Mouse (Mus musculus) myocyte (in vitro differentiated cells): Measurements from ENCODE around the gene Zc2hc1b. TPM values are rescaled to one million over a fixed set of nuclear protein-coding genes. Genes with fewer than 3 reads are reported as not detected.

Experiments used
- H3K27me3 ChIP-seq: one replicate; pipeline ENCODE4 v1.6.1; 2011; ENCODE audit not compliant: control insufficient read depth, insufficient read depth, insufficient read length
- H3K36me3 ChIP-seq: one replicate; pipeline ENCODE4 v1.6.1; 2011; ENCODE audit not compliant: control insufficient read depth, insufficient read depth
- H3K4me2 ChIP-seq: one replicate; pipeline ENCODE4 v1.6.1; 2011; ENCODE audit warnings: low read depth, control low read depth
- H3K4me3 ChIP-seq: one replicate; pipeline ENCODE4 v1.5.1; 2011; ENCODE audit warnings: mild to moderate bottlenecking, control low read depth, moderate library complexity
- H3K79me2 ChIP-seq: one replicate; pipeline ENCODE4 v1.6.1; 2011; ENCODE audit not compliant: control insufficient read depth, insufficient read depth
- H3ac ChIP-seq: one replicate; pipeline ENCODE4 v1.6.1; 2011; ENCODE audit not compliant: control insufficient read depth, insufficient read length
- CEBPB ChIP-seq: IDR thresholded peaks from 2 replicates; pipeline ENCODE4 v1.6.1; 2011; ENCODE audit warnings: mild to moderate bottlenecking, moderate library complexity; ENCODE audit not compliant: poor library complexity, insufficient read depth, severe bottlenecking
- E2F4 ChIP-seq: IDR thresholded peaks from one replicate; pipeline ENCODE4 v1.6.1; 2011; ENCODE audit warnings: mild to moderate bottlenecking, control low read depth, moderate library complexity; ENCODE audit not compliant: insufficient read depth
- MAX ChIP-seq: IDR thresholded peaks from one replicate; pipeline ENCODE4 v1.6.1; 2011; ENCODE audit warnings: low read depth, mild to moderate bottlenecking, control low read depth
- MYOD1 ChIP-seq, 3 experiments: IDR thresholded peaks; one replicate each; pipeline ENCODE4 v1.6.1; 2011; ENCODE audit warnings: control low read depth in 2 of 3, low read depth in 2 of 3, mild to moderate bottlenecking in 2 of 3, moderate library complexity in 1 of 3; ENCODE audit not compliant: insufficient read length in 2 of 3, control insufficient read depth in 1 of 3
- MYOG ChIP-seq, 3 experiments: IDR thresholded peaks; one replicate each; pipeline ENCODE4 v1.6.1; 2011; ENCODE audit warnings: control low read depth in 2 of 3, low read depth in 2 of 3, mild to moderate bottlenecking in 2 of 3; ENCODE audit not compliant: insufficient read length in 2 of 3, control insufficient read depth in 1 of 3, insufficient read depth in 1 of 3
- POLR2A ChIP-seq: IDR thresholded peaks from one replicate; pipeline ENCODE4 v1.6.1; 2011; ENCODE audit warnings: low read depth, mild to moderate bottlenecking, control low read depth, moderate library complexity; ENCODE audit not compliant: insufficient read length
- POLR2AphosphoS2 ChIP-seq: IDR thresholded peaks from one replicate; pipeline ENCODE4 v1.6.1; 2011; ENCODE audit warnings: low read depth, control low read depth; ENCODE audit not compliant: insufficient read length
- REST ChIP-seq: IDR thresholded peaks from one replicate; pipeline ENCODE4 v1.6.1; 2011; ENCODE audit warnings: mild to moderate bottlenecking, control low read depth, moderate library complexity; ENCODE audit not compliant: insufficient read depth, insufficient read length
- SRF ChIP-seq: IDR thresholded peaks from one replicate; pipeline ENCODE4 v1.6.1; 2011; ENCODE audit warnings: low read depth; ENCODE audit not compliant: control insufficient read depth, insufficient read length
- TCF12 ChIP-seq: IDR thresholded peaks from one replicate; pipeline ENCODE4 v1.6.1; 2011; ENCODE audit warnings: mild to moderate bottlenecking, control low read depth; ENCODE audit not compliant: poor library complexity, insufficient read depth, severe bottlenecking
- TCF3 ChIP-seq: IDR thresholded peaks from one replicate; pipeline ENCODE4 v1.6.1; 2011; ENCODE audit warnings: low read depth, control low read depth; ENCODE audit not compliant: insufficient read length
- USF1 ChIP-seq: IDR thresholded peaks from one replicate; pipeline ENCODE4 v1.6.1; 2011; ENCODE audit warnings: low read depth, mild to moderate bottlenecking, control low read depth, moderate library complexity
- polyA plus RNA-seq: library from polyadenylated mRNA; unstranded; fragments of >200 nt; fragmentation: generic; extraction: Trizol; gene quantifications from one replicate; pipeline ENCODE4 v1.2.1, GENCODE M21; 2012; ENCODE audit warnings: missing spikeins

Gene Zc2hc1b
- polyA plus RNA-seq, 1 experiment: not detected

- Histone ChIP-seq H3K4me3 (no peak overlapping the region), H3ac (no peak overlapping the region), H3K4me2 (no peak overlapping the region), H3K79me2 (no peaks in the 10 kb centered on the region), H3K27me3 (no peaks in the 10 kb centered on the region), H3K36me3 (peaks cover 32% of the 10 kb centered on the region)
- TF ChIP-seq POLR2A: no peak
- no peak for TF ChIP-seq E2F4
- no peak for TF ChIP-seq TCF3
- TF ChIP-seq REST: no peak
- no peak for TF ChIP-seq MYOD1 (IDR thresholded peaks at IDR 0.05; ENCODE audit: control insufficient read depth in 1 of 3, insufficient read length in 2 of 3, low read depth in 2 of 3)
- TF ChIP-seq MYOG (IDR thresholded peaks at IDR 0.05; ENCODE audit: control insufficient read depth in 1 of 3, insufficient read depth in 1 of 3, insufficient read length in 2 of 3, low read depth in 2 of 3): no peak
- TF ChIP-seq POLR2AphosphoS2: no peak
- TF ChIP-seq USF1: no peak
- no peak for TF ChIP-seq CEBPB
- TF ChIP-seq SRF: no peak
- TF ChIP-seq TCF12: no peak
- no peak for TF ChIP-seq MAX
Observed at GRCm38 (mm10) chr10:13175866-13176265, 2.0 kb downstream of the Zc2hc1b start.

DNA sequence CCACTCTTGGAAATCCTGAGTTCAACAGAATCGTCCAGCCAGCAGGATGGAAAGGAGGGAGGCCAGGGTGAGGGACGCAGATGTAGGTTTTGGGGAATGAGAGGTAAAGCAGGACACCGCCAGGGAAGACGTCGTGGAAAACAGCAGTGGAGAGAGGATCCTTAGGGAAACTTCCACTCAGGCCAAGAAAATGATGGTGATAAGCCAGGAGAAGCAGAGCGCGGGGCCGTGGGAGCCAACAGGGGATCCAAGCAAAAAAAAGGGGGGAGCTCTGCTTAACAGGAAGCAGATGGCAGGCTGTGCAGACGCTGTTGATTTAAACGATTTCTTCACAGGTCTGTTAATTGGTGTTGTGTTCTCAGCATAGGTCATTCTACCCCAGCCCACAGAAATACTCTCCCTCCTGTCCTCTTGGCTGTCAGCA is 5.0 kb downstream of the Zc2hc1b start:
- H3ac ChIP-seq: no peak overlapping the region
- no peaks in the 10 kb centered on the region for H3K27me3 ChIP-seq
- H3K4me3 ChIP-seq: no peak overlapping the region
- TF ChIP-seq POLR2AphosphoS2: no peak
- peaks cover 7% of the 10 kb centered on the region for H3K36me3 ChIP-seq
- H3K79me2 ChIP-seq: no peaks in the 10 kb centered on the region
- H3K4me2 ChIP-seq: no peak overlapping the region

- no peaks in the 10 kb centered on the region for H3K27me3 ChIP-seq
- H3ac ChIP-seq: no peak overlapping the region
- H3K4me2 ChIP-seq: no peak overlapping the region
- TF ChIP-seq REST (no peak), SRF (no peak), TCF12 (no peak), MYOD1 (IDR thresholded peaks at IDR 0.05; ENCODE audit: control insufficient read depth in 1 of 3, insufficient read length in 2 of 3, low read depth in 2 of 3) (no peak), TCF3 (no peak), POLR2A (no peak), CEBPB (no peak), POLR2AphosphoS2 (no peak), E2F4 (no peak), MAX (no peak), MYOG (IDR thresholded peaks at IDR 0.05; ENCODE audit: control insufficient read depth in 1 of 3, insufficient read depth in 1 of 3, insufficient read length in 2 of 3, low read depth in 2 of 3) (no peak)
- no peaks in the 10 kb centered on the region for H3K36me3 ChIP-seq
- no peak overlapping the region for H3K4me3 ChIP-seq
- H3K79me2 ChIP-seq: no peaks in the 10 kb centered on the region
Observed at GRCm38 (mm10) chr10:13171461-13171860, 6.4 kb downstream of the Zc2hc1b start.

GRCm38 (mm10) chr10:13170739-13171448 is 6.9 kb downstream of the Zc2hc1b start:
- Histone ChIP-seq H3K79me2 (no peaks in the 10 kb centered on the region), H3K36me3 (no peaks in the 10 kb centered on the region), H3K4me2 (no peak overlapping the region), H3K4me3 (no peak overlapping the region), H3K27me3 (no peaks in the 10 kb centered on the region), H3ac (no peak overlapping the region)
- TF ChIP-seq MYOG (IDR thresholded peaks at IDR 0.05; ENCODE audit: control insufficient read depth in 1 of 3, insufficient read depth in 1 of 3, insufficient read length in 2 of 3, low read depth in 2 of 3): no peak
- TF ChIP-seq CEBPB: no peak
- TF ChIP-seq SRF: no peak
- TF ChIP-seq REST: no peak
- no peak for TF ChIP-seq TCF3
- no peak for TF ChIP-seq TCF12
- TF ChIP-seq POLR2A: no peak
- TF ChIP-seq USF1: no peak
- no peak for TF ChIP-seq MAX
- TF ChIP-seq MYOD1 (IDR thresholded peaks at IDR 0.05; ENCODE audit: control insufficient read depth in 1 of 3, insufficient read length in 2 of 3, low read depth in 2 of 3): no peak

DNA sequence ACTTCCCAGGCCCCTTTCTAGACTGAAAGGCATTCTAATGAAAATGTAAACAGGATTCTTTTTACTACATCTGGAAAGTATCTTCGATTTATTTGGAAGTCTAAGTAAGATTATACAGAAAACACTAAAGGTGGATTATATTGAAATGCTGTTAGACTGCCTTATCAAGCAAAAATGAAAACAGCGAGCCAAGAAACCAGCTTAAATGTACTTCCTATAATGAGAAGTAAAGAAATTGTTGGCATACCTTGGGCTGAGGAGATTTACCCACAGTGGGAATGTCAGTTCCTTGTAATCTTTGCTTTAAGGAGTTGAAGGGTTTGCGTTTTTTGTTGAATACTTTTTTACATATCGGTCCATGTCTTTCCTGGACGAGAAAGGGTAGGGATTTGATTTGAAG is 9.4 kb downstream of the Zc2hc1b start:
- Histone ChIP-seq H3K79me2 (no peaks in the 10 kb centered on the region), H3K36me3 (no peaks in the 10 kb centered on the region), H3K4me3 (no peak overlapping the region), H3ac (no peak overlapping the region), H3K27me3 (no peaks in the 10 kb centered on the region), H3K4me2 (no peak overlapping the region)
- TF ChIP-seq POLR2A: no peak
- TF ChIP-seq TCF3: no peak
- no peak for TF ChIP-seq USF1
- TF ChIP-seq MAX: no peak
- no peak for TF ChIP-seq CEBPB
- no peak for TF ChIP-seq TCF12
- TF ChIP-seq MYOG (IDR thresholded peaks at IDR 0.05; ENCODE audit: control insufficient read depth in 1 of 3, insufficient read depth in 1 of 3, insufficient read length in 2 of 3, low read depth in 2 of 3): no peak
- TF ChIP-seq MYOD1 (IDR thresholded peaks at IDR 0.05; ENCODE audit: control insufficient read depth in 1 of 3, insufficient read length in 2 of 3, low read depth in 2 of 3): no peak
- TF ChIP-seq POLR2AphosphoS2: no peak
- TF ChIP-seq REST: no peak
- no peak for TF ChIP-seq SRF
- TF ChIP-seq E2F4: no peak
